ENCODE assay signal across 24 mouse cellular contexts in the genomic region with DNA sequence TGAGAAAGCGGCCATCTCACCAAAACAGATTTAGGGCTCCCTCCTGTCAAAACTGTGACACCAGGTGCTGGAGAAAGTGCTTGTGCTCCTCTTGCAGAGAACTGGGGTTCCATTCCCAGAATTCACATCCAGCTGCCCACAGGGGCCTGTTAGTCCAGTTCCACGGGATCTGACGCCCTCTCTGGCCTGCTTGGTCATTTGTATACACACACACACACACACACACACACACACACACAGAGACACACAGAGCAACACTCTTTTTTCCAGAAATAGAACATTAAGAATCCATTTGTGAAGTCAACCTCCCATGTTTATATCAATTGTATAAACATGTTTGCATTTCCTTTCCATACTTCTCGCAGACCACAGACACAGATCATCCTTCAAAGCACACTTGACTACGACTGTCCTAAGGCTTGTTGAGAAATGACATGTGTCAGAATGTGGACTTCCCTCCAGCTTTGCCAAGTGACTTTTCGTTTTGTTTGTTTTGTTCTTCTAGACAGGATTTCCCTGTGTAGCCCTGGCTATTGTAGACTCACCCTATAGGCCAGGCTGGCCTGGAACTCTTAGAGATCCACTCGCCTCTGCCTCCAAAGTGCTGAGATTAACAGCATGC. TPM values are rescaled to one million over a fixed set of nuclear protein-coding genes. Genes with fewer than 3 reads are reported as not detected.
DNase-seq lines count a peak whose midpoint lies in the region; ATAC-seq and TF ChIP-seq lines count a peak whose summit lies in the region.
"Had no signal": no experiment of that assay in that cellular context is flagged by ENCODE, and none has a peak within 500 bp of the region (broad histone marks: within the 10 kb centered on the region; RNA-seq: fewer than 3 reads in every experiment).

No protein-coding gene starts in this region.

- H3K9ac ChIP-seq in intestine, postnatal 0 days (ENCODE audit: low read depth, low read length) = no peak overlapping the region
- H3K9ac ChIP-seq in intestine, embryonic 15.5 days = no peak overlapping the region
- no peak overlapping the region for H3K9ac ChIP-seq in lung, embryonic 15.5 days
- no peak overlapping the region for H3K9ac ChIP-seq in lung, postnatal 0 days (replicated peaks; ENCODE audit: low read depth)
- H3K9ac ChIP-seq: embryonic facial prominence, embryonic 12.5 days; forebrain, embryonic 13.5 days had no signal

- no peaks in the 10 kb centered on the region for H3K27me3 ChIP-seq in intestine, postnatal 0 days (replicated peaks; ENCODE audit: control insufficient read depth, insufficient read depth, low read length)
- H3K27me3 ChIP-seq in intestine, embryonic 15.5 days (replicated peaks) = no peaks in the 10 kb centered on the region
- H3K27me3 ChIP-seq in lung, embryonic 15.5 days = no peaks in the 10 kb centered on the region
- no peaks in the 10 kb centered on the region for H3K27me3 ChIP-seq in lung, postnatal 0 days (replicated peaks; ENCODE audit: insufficient read depth, low read length)
- H3K27me3 ChIP-seq: CH12.LX; embryonic facial prominence, embryonic 12.5 days; forebrain, embryonic 13.5 days; Patski had no signal

- H3K4me2 ChIP-seq in intestine, postnatal 0 days (replicated peaks; ENCODE audit: low read depth) = no peak overlapping the region
- H3K4me2 ChIP-seq in intestine, embryonic 15.5 days (replicated peaks) = no peak overlapping the region
- H3K4me2 ChIP-seq in lung, embryonic 15.5 days = no peak overlapping the region
- no peak overlapping the region for H3K4me2 ChIP-seq in lung, postnatal 0 days (replicated peaks; ENCODE audit: low read depth, low read length)
- H3K4me2 ChIP-seq: embryonic facial prominence, embryonic 12.5 days; forebrain, embryonic 13.5 days had no signal

- 0 out of 2 replicates have a peak, but pooled peaks have one; percentile 16 for TF ChIP-seq CTCF in intestine, postnatal 0 days (IDR thresholded peaks at IDR 0.05; ENCODE audit: low read depth)
- TF ChIP-seq CTCF in lung, adult 2 months (IDR thresholded peaks at IDR 0.05; ENCODE audit: insufficient read depth, low read length) = no peak
- TF ChIP-seq CTCF in lung, postnatal 0 days (IDR thresholded peaks at IDR 0.05) = no peak

- H3K27ac ChIP-seq in intestine, postnatal 0 days (ENCODE audit: low read depth, low read length) = no peak overlapping the region
- H3K27ac ChIP-seq in intestine, embryonic 15.5 days = no peak overlapping the region
- H3K27ac ChIP-seq in lung, embryonic 15.5 days = peak overlapping the region; percentile 24; the same call in 1 of the 2 replicates
- H3K27ac ChIP-seq in lung, postnatal 0 days (ENCODE audit: low read length) = no peak overlapping the region
- H3K27ac ChIP-seq: embryonic facial prominence, embryonic 10.5 days; embryonic facial prominence, embryonic 12.5 days; forebrain, embryonic 13.5 days had no signal

- no peaks in the 10 kb centered on the region for H3K9me3 ChIP-seq in intestine, postnatal 0 days (ENCODE audit: control insufficient read depth)
- no peaks in the 10 kb centered on the region for H3K9me3 ChIP-seq in intestine, embryonic 15.5 days
- no peaks in the 10 kb centered on the region for H3K9me3 ChIP-seq in lung, embryonic 15.5 days
- no peaks in the 10 kb centered on the region for H3K9me3 ChIP-seq in lung, postnatal 0 days (ENCODE audit: low read length)
- H3K9me3 ChIP-seq: embryonic facial prominence, embryonic 10.5 days; embryonic facial prominence, embryonic 12.5 days; forebrain, embryonic 13.5 days; G1E had no signal

- no peak for TF ChIP-seq POLR2A in lung, adult 2 months (IDR thresholded peaks at IDR 0.05; ENCODE audit: borderline replicate concordance, extremely low read depth, low read depth, low read length)

- no peak for DNase-seq in lung, adult 2 months
- peak; percentile 57 for DNase-seq in lung, postnatal 0 days (ENCODE audit: low spot score)
- DNase-seq in lung, postnatal 14 days = no peak
- peak; percentile 27 to 37 for DNase-seq in lung, postnatal 4 days
- DNase-seq: adrenal gland, adult 8-10 months; adrenal gland, postnatal 14 days; adrenal gland, postnatal 36 days; B cell, adult 2 months; cerebellum, adult 11-12 months; cerebellum, adult 2 months; cerebellum, adult 9-10 months; cerebellum, postnatal 10 days; cerebellum, postnatal 25 days had no signal

- no peaks in the 10 kb centered on the region for H3K36me3 ChIP-seq in intestine, postnatal 0 days (ENCODE audit: control insufficient read depth, insufficient read depth)
- no peaks in the 10 kb centered on the region for H3K36me3 ChIP-seq in intestine, embryonic 15.5 days
- no peaks in the 10 kb centered on the region for H3K36me3 ChIP-seq in lung, embryonic 15.5 days
- H3K36me3 ChIP-seq in lung, postnatal 0 days (ENCODE audit: insufficient read depth, low read length) = no peaks in the 10 kb centered on the region
- H3K36me3 ChIP-seq: embryonic facial prominence, embryonic 10.5 days; embryonic facial prominence, embryonic 12.5 days; G1E had no signal

- WGBS in intestine, postnatal 0 days = 66% methylated on average over 7 of the region's 7 CpGs
- 61% methylated on average over 7 of the region's 7 CpGs for WGBS in intestine, embryonic 15.5 days
- WGBS in lung, embryonic 15.5 days = 48% methylated on average over 7 of the region's 7 CpGs
- WGBS in lung, adult 2 months = 50% methylated on average over 7 of the region's 7 CpGs
- 51% methylated on average over 7 of the region's 7 CpGs for WGBS in lung, postnatal 0 days

- H3K4me1 ChIP-seq in intestine, postnatal 0 days (replicated peaks; ENCODE audit: control insufficient read depth, insufficient read depth, low read length) = no peaks in the 10 kb centered on the region
- no peaks in the 10 kb centered on the region for H3K4me1 ChIP-seq in intestine, embryonic 15.5 days (replicated peaks)
- peaks cover 3% of the 10 kb centered on the region; the same call in 1 of the 2 replicates for H3K4me1 ChIP-seq in lung, embryonic 15.5 days
- no peaks in the 10 kb centered on the region for H3K4me1 ChIP-seq in lung, adult 2 months (ENCODE audit: control insufficient read depth, insufficient read depth, low read length)
- H3K4me1 ChIP-seq in lung, postnatal 0 days (ENCODE audit: insufficient read depth, low read depth, low read length) = no peaks in the 10 kb centered on the region
- H3K4me1 ChIP-seq: embryonic facial prominence, embryonic 12.5 days had no signal

- 0 out of 2 replicates have a peak, but pooled peaks have one; percentile 22 for TF ChIP-seq EP300 in lung, postnatal 0 days (IDR thresholded peaks at IDR 0.05)

- ATAC-seq in intestine, postnatal 0 days = no peak
- no peak for ATAC-seq in intestine, embryonic 15.5 days
- ATAC-seq in lung, embryonic 15.5 days (ENCODE audit: borderline replicate concordance, extremely low read depth, low FRiP score, low TSS enrichment) = peak; percentile 46; the same call in 1 of the 2 replicates
- peak; percentile 66 for ATAC-seq in lung, postnatal 0 days
- ATAC-seq: activated CD4-positive, CD25-positive, alpha-beta regulatory T cell, adult 4 months; CD4-positive, CD25-positive, alpha-beta regulatory T cell, adult 4 months; forebrain, embryonic 13.5 days; Patski had no signal

- H3K4me3 ChIP-seq in intestine, postnatal 0 days (ENCODE audit: low read depth, low read length) = no peak overlapping the region
- no peak overlapping the region for H3K4me3 ChIP-seq in intestine, embryonic 15.5 days (replicated peaks)
- no peak overlapping the region for H3K4me3 ChIP-seq in lung, embryonic 15.5 days
- H3K4me3 ChIP-seq in lung, adult 2 months (replicated peaks; ENCODE audit: extremely low read depth, low read depth, low read length) = no peak overlapping the region
- no peak overlapping the region for H3K4me3 ChIP-seq in lung, postnatal 0 days (ENCODE audit: low read depth, low read length)
- H3K4me3 ChIP-seq: embryonic facial prominence, embryonic 10.5 days; embryonic facial prominence, embryonic 12.5 days; forebrain, embryonic 13.5 days had no signal

RNA-seq across cellular contexts. Expression of gene Zbtb8a, which starts 13.1 kb away (rescaled TPM):
- 6.8 and 7.1 TPM in 2 replicates for polyA plus RNA-seq in intestine, postnatal 0 days (2015; fragmentation: Nextera tagmentation; extraction: Ambion mirVana)
- 15.1 and 15.4 TPM in 2 replicates for polyA plus RNA-seq in intestine, embryonic 15.5 days (2015; fragmentation: Nextera tagmentation; extraction: Ambion mirVana)
- polyA plus RNA-seq in lung, embryonic 15.5 days (2015; fragmentation: Nextera tagmentation; extraction: Ambion mirVana) = 19.3 and 21.6 TPM in 2 replicates
- polyA plus RNA-seq in lung, adult 2 months (2012; rRNA removed) = 8.8 and 13.9 TPM in 2 replicates
- 15.6 and 16.9 TPM in 2 replicates for polyA plus RNA-seq in lung, postnatal 0 days (2015; fragmentation: Nextera tagmentation; extraction: Ambion mirVana)

RNA-seq across cellular contexts. Expression of gene Zbtb8b, which starts 49.6 kb away (rescaled TPM):
- 0.14 and 0.29 TPM in 2 replicates for polyA plus RNA-seq in intestine, postnatal 0 days (2015; fragmentation: Nextera tagmentation; extraction: Ambion mirVana)
- polyA plus RNA-seq in intestine, embryonic 15.5 days (2015; fragmentation: Nextera tagmentation; extraction: Ambion mirVana) = 1.1 and 1.2 TPM in 2 replicates
- 2.2 and 3.1 TPM in 2 replicates for polyA plus RNA-seq in lung, embryonic 15.5 days (2015; fragmentation: Nextera tagmentation; extraction: Ambion mirVana)
- polyA plus RNA-seq in lung, adult 2 months (2012; rRNA removed) = 0.12 and 0.14 TPM in 2 replicates
- polyA plus RNA-seq in lung, postnatal 0 days (2015; fragmentation: Nextera tagmentation; extraction: Ambion mirVana) = 1.8 and 2.8 TPM in 2 replicates
- polyA plus RNA-seq: activated CD4-positive, CD25-positive, alpha-beta regulatory T cell, adult 4 months; CD4-positive, CD25-positive, alpha-beta regulatory T cell, adult 4 months; G1E had no signal

RNA-seq across cellular contexts. Expression of gene Zbtb8os, which starts 55.6 kb away (rescaled TPM):
- polyA plus RNA-seq in intestine, postnatal 0 days (2015; fragmentation: Nextera tagmentation; extraction: Ambion mirVana) = 92.9 and 94.5 TPM in 2 replicates
- polyA plus RNA-seq in intestine, embryonic 15.5 days (2015; fragmentation: Nextera tagmentation; extraction: Ambion mirVana) = 58.0 and 62.6 TPM in 2 replicates
- polyA plus RNA-seq in lung, embryonic 15.5 days (2015; fragmentation: Nextera tagmentation; extraction: Ambion mirVana) = 44.0 and 44.5 TPM in 2 replicates
- 5.8 and 11.3 TPM in 2 replicates for polyA plus RNA-seq in lung, adult 2 months (2012; rRNA removed)
- 32.3 and 36.5 TPM in 2 replicates for polyA plus RNA-seq in lung, postnatal 0 days (2015; fragmentation: Nextera tagmentation; extraction: Ambion mirVana)

RNA-seq across cellular contexts. Expression of gene Rbbp4, which starts 55.9 kb away (rescaled TPM):
- 159 and 175 TPM in 2 replicates for polyA plus RNA-seq in intestine, postnatal 0 days (2015; fragmentation: Nextera tagmentation; extraction: Ambion mirVana)
- polyA plus RNA-seq in intestine, embryonic 15.5 days (2015; fragmentation: Nextera tagmentation; extraction: Ambion mirVana) = 310 and 386 TPM in 2 replicates
- polyA plus RNA-seq in lung, embryonic 15.5 days (2015; fragmentation: Nextera tagmentation; extraction: Ambion mirVana) = 418 and 423 TPM in 2 replicates
- 16.7 and 23.5 TPM in 2 replicates for polyA plus RNA-seq in lung, adult 2 months (2012; rRNA removed)
- 159 and 182 TPM in 2 replicates for polyA plus RNA-seq in lung, postnatal 0 days (2015; fragmentation: Nextera tagmentation; extraction: Ambion mirVana)

Comparison
In these comparisons a context has a peak if more than half of its experiments do, and no peak if none do; other contexts are left out.
1. DNase-seq: peak in lung, postnatal 0 days (single experiment) and lung, postnatal 4 days (2 of 2); none in lung, adult 2 months (single experiment) and lung, postnatal 14 days (single experiment).
2. ATAC-seq: peak in lung, embryonic 15.5 days (single experiment) and lung, postnatal 0 days (single experiment); none in intestine, postnatal 0 days (single experiment) and intestine, embryonic 15.5 days (single experiment).